Mouse (Mus musculus) kidney, adult 2 months (tissue): ENCODE measurements at regions not wholly inside any gene's neighbourhood (a gene's known extent, or its start where the extent isn't known, plus 50 kb on each side); places are given as distances from the start of the nearest gene placed in this dataset.

ENCODE experiments used
- DNase-seq: peaks from one replicate; pipeline ENCODE4 v3.0.0; 2021
- H3K27ac ChIP-seq: fragments of 200-500 bp; 2 replicates; pipeline ENCODE4 v1.5.1; 2012; ENCODE audit warnings: low read depth, low read length, control low read depth, inconsistent platforms; ENCODE audit not compliant: insufficient read depth
- H3K27me3 ChIP-seq: fragments of 200-500 bp; replicated peaks from 2 replicates; pipeline ENCODE4 v1.6.1; 2012; ENCODE audit warnings: mild to moderate bottlenecking, moderate library complexity, low read length, inconsistent platforms; ENCODE audit not compliant: control insufficient read depth, insufficient read depth
- H3K36me3 ChIP-seq: fragments of 200-500 bp; 2 replicates; pipeline ENCODE4 v1.6.1; 2012; ENCODE audit warnings: mild to moderate bottlenecking, moderate library complexity, low read length, inconsistent platforms; ENCODE audit not compliant: control insufficient read depth, insufficient read depth
- H3K4me1 ChIP-seq: fragments of 200-500 bp; 2 replicates; pipeline ENCODE4 v1.6.1; 2011; ENCODE audit warnings: low read length; ENCODE audit not compliant: control insufficient read depth, insufficient read depth
- H3K4me3 ChIP-seq: fragments of 200-500 bp; 2 replicates; pipeline ENCODE4 v1.5.1; 2011; ENCODE audit warnings: mild to moderate bottlenecking, low read depth, low read length, control low read depth; ENCODE audit not compliant: insufficient read depth
- CTCF ChIP-seq: fragments of 200-500 bp; conservative IDR thresholded peaks from 2 replicates; pipeline ENCODE4 v1.5.1; 2011; ENCODE audit warnings: low read depth, mild to moderate bottlenecking, control low read depth, low read length, moderate library complexity, mixed read lengths; ENCODE audit not compliant: insufficient read depth, insufficient read length
- POLR2A ChIP-seq: fragments of 200-500 bp; IDR thresholded peaks from one replicate; pipeline ENCODE4 v1.6.1; 2011; ENCODE audit warnings: low read depth, low read length, control low read depth
- WGBS: fragments of 180-500 bp; shearing (Covaris S2); methylation state at CpG from one replicate; pipeline ENCODE4 v1.1.7; 2018; 5-methylcytosine and 5-hydroxymethylcytosine counted together

- DNase-seq, result no peak
- H3K4me3 ChIP-seq, result no peak overlapping the region
- no peak overlapping the region for H3K27ac ChIP-seq
- TF ChIP-seq CTCF (no peak), POLR2A (no peak)
- WGBS, result 92% methylated on average over 1 of the region's 1 CpGs
- H3K36me3 ChIP-seq, result no peaks in the 10 kb centered on the region
- no peaks in the 10 kb centered on the region for H3K4me1 ChIP-seq
- no peaks in the 10 kb centered on the region for H3K27me3 ChIP-seq
Measured at GRCm38 (mm10) chrX:19148672-19149071, 332.4 kb downstream of the Tex13c3 start.

- Histone ChIP-seq H3K27ac (no peak overlapping the region), H3K4me3 (no peak overlapping the region), H3K36me3 (no peaks in the 10 kb centered on the region), H3K27me3 (no peaks in the 10 kb centered on the region), H3K4me1 (no peaks in the 10 kb centered on the region)
- TF ChIP-seq POLR2A (no peak), CTCF (no peak)
- whole genome bisulfite sequencing, result 88% methylated on average over 3 of the region's 3 CpGs
- DNase-seq, result no peak
Measured at GRCm38 (mm10) chrX:19148251-19148650, 332.9 kb downstream of the Tex13c3 start.

GRCm38 (mm10) chrX:19112753-19113152, 368.4 kb downstream of the Tex13c3 start:
- 87% methylated on average over 7 of the region's 7 CpGs for WGBS
- H3K36me3 ChIP-seq, result no peaks in the 10 kb centered on the region
- no peaks in the 10 kb centered on the region for H3K27me3 ChIP-seq
- no peak for DNase-seq
- no peak overlapping the region for H3K4me3 ChIP-seq
- TF ChIP-seq POLR2A, result no peak
- no peak for TF ChIP-seq CTCF
- no peak overlapping the region for H3K27ac ChIP-seq
- no peaks in the 10 kb centered on the region for H3K4me1 ChIP-seq

- no peaks in the 10 kb centered on the region for H3K4me1 ChIP-seq
- no peaks in the 10 kb centered on the region for H3K36me3 ChIP-seq
- DNase-seq, result no peak
- no peak overlapping the region for H3K4me3 ChIP-seq
- TF ChIP-seq POLR2A (no peak), CTCF (no peak)
- WGBS, result 60% methylated on average over 2 of the region's 2 CpGs
- no peak overlapping the region for H3K27ac ChIP-seq
- H3K27me3 ChIP-seq, result no peaks in the 10 kb centered on the region
Measured at GRCm38 (mm10) chrX:19102911-19103310, 378.2 kb downstream of the Tex13c3 start.

GRCm38 (mm10) chrX:19095960-19096359, 385.2 kb downstream of the Tex13c3 start:
- H3K4me1 ChIP-seq, result no peaks in the 10 kb centered on the region
- no peak overlapping the region for H3K27ac ChIP-seq
- TF ChIP-seq CTCF, result no peak
- no peak for TF ChIP-seq POLR2A
- no peak overlapping the region for H3K4me3 ChIP-seq
- no peaks in the 10 kb centered on the region for H3K27me3 ChIP-seq
- DNase-seq, result no peak
- no peaks in the 10 kb centered on the region for H3K36me3 ChIP-seq

- TF ChIP-seq POLR2A (no peak), CTCF (no peak)
- H3K27me3 ChIP-seq, result no peaks in the 10 kb centered on the region
- H3K27ac ChIP-seq, result no peak overlapping the region
- no peaks in the 10 kb centered on the region for H3K36me3 ChIP-seq
- H3K4me3 ChIP-seq, result no peak overlapping the region
- 94% methylated on average over 1 of the region's 1 CpGs for WGBS
- no peak for DNase-seq
- H3K4me1 ChIP-seq, result no peaks in the 10 kb centered on the region
Measured at GRCm38 (mm10) chrX:19084435-19084834, 396.7 kb downstream of the Tex13c3 start.

GRCm38 (mm10) chrX:19080021-19080420, 401.1 kb downstream of the Tex13c3 start:
- DNase-seq, result peak; percentile 20
- no peak for TF ChIP-seq POLR2A
- Histone ChIP-seq H3K4me1 (no peaks in the 10 kb centered on the region), H3K27ac (no peak overlapping the region), H3K36me3 (no peaks in the 10 kb centered on the region), H3K4me3 (no peak overlapping the region), H3K27me3 (no peaks in the 10 kb centered on the region)
- WGBS, result 48% methylated on average over 2 of the region's 2 CpGs
